Mouse (Mus musculus) thymus, postnatal 4 days (tissue): Measurements from ENCODE around the gene Nfatc2.

Experiments used
- DNase-seq: peaks from one replicate; pipeline ENCODE4 v3.0.0; 2021

Nfatc2 gene

GRCm38 (mm10) chr2:168429598-168429997 lies 171.9 kb downstream of the Nfatc2 start:
- DNase-seq, result no peak

GRCm38 (mm10) chr2:168428375-168428901 lies 173.0 kb downstream of the Nfatc2 start:
- DNase-seq, result peak; percentile 42
